Mouse (Mus musculus): ENCODE measurements around the gene Olfr403. TPM values are rescaled to one million over a fixed set of nuclear protein-coding genes. Genes with fewer than 3 reads are reported as not detected.
"Not testable (repeated sequence)": the region's sequence is repeated elsewhere in the genome, so short reads cannot be mapped to it uniquely, and the experiment has no call there.

Gene Olfr403
- not detected in 2 replicates for polyA plus RNA-seq (2014; fragmentation: Nextera tagmentation; extraction: Ambion mirVana)

GRCm38 (mm10) chr11:74185949-74186348 lies at the start of gene Olfr403:
Olfr403 (plus strand) TSS chr11:74186249.
- Histone ChIP-seq H3K27me3 (ENCODE audit: control insufficient read depth, insufficient read depth, low read length) (no peaks in the 10 kb centered on the region), H3K9ac (ENCODE audit: low read length) (no peak within 1 kb of the TSS), H3K27ac (replicated peaks in 1 of 2; ENCODE audit: control insufficient read depth in 1 of 2, insufficient read depth in 1 of 2, low read depth in 2 of 2, low read length in 2 of 2) (no peak within 1 kb of the TSS), H3K4me3 (ENCODE audit: control insufficient read depth in 1 of 2, insufficient read depth in 1 of 2, low read depth in 1 of 2, low read length in 2 of 2) (no peak within 1 kb of the TSS), H3K9me3 (ENCODE audit: control insufficient read depth, low read length) (peaks cover 7% of the 10 kb centered on the region; the same call in 1 of the 2 replicates), H3K4me1 (ENCODE audit: control insufficient read depth in 2 of 2, insufficient read depth in 2 of 2, low read length in 2 of 2) (no peaks in the 10 kb centered on the region), H3K36me3 (ENCODE audit: control insufficient read depth, insufficient read depth, low read length) (no peaks in the 10 kb centered on the region), H3K4me2 (ENCODE audit: low read length) (no peak within 1 kb of the TSS)
- ATAC-seq (ENCODE audit: insufficient number of reproducible peaks, insufficient read depth, low FRiP score, low read depth) = no peak

GRCm38 (mm10) chr11:74140001-74140400 lies 46.0 kb upstream of the Olfr403 start:
- not testable (repeated sequence) for ATAC-seq (ENCODE audit: insufficient number of reproducible peaks, insufficient read depth, low FRiP score, low read depth); H3K4me2 ChIP-seq (ENCODE audit: low read length); H3K36me3 ChIP-seq (ENCODE audit: control insufficient read depth, insufficient read depth, low read length); H3K27me3 ChIP-seq (ENCODE audit: control insufficient read depth, insufficient read depth, low read length); H3K4me1 ChIP-seq (ENCODE audit: control insufficient read depth in 2 of 2, insufficient read depth in 2 of 2, low read length in 2 of 2); H3K27ac ChIP-seq (replicated peaks in 1 of 2; ENCODE audit: control insufficient read depth in 1 of 2, insufficient read depth in 1 of 2, low read depth in 2 of 2, low read length in 2 of 2); H3K9ac ChIP-seq (ENCODE audit: low read length); H3K4me3 ChIP-seq (ENCODE audit: control insufficient read depth in 1 of 2, insufficient read depth in 1 of 2, low read depth in 1 of 2, low read length in 2 of 2)
- WGBS = 36% methylated on average over 1 of the region's 1 CpGs
- peaks cover 52% of the 10 kb centered on the region for H3K9me3 ChIP-seq (ENCODE audit: control insufficient read depth, low read length)

GRCm38 (mm10) chr11:74145866-74146265 lies 40.2 kb upstream of the Olfr403 start:
- ATAC-seq (ENCODE audit: insufficient number of reproducible peaks, insufficient read depth, low FRiP score, low read depth) = no peak
- H3K36me3 ChIP-seq (ENCODE audit: control insufficient read depth, insufficient read depth, low read length) = no peaks in the 10 kb centered on the region
- H3K4me1 ChIP-seq (ENCODE audit: control insufficient read depth in 2 of 2, insufficient read depth in 2 of 2, low read length in 2 of 2) = no peaks in the 10 kb centered on the region
- no peak overlapping the region for H3K4me2 ChIP-seq (ENCODE audit: low read length)
- no peak overlapping the region for H3K4me3 ChIP-seq (ENCODE audit: control insufficient read depth in 1 of 2, insufficient read depth in 1 of 2, low read depth in 1 of 2, low read length in 2 of 2)
- no peak overlapping the region for H3K27ac ChIP-seq (replicated peaks in 1 of 2; ENCODE audit: control insufficient read depth in 1 of 2, insufficient read depth in 1 of 2, low read depth in 2 of 2, low read length in 2 of 2)
- peaks cover 31% of the 10 kb centered on the region for H3K9me3 ChIP-seq (ENCODE audit: control insufficient read depth, low read length)
- no peak overlapping the region for H3K9ac ChIP-seq (ENCODE audit: low read length)
- H3K27me3 ChIP-seq (ENCODE audit: control insufficient read depth, insufficient read depth, low read length) = no peaks in the 10 kb centered on the region

GRCm38 (mm10) chr11:74153229-74153628 lies 32.8 kb upstream of the Olfr403 start, which contains the start of gene Olfr402:
Olfr402 (plus strand) TSS chr11:74153529.
- Histone ChIP-seq H3K4me3 (ENCODE audit: control insufficient read depth in 1 of 2, insufficient read depth in 1 of 2, low read depth in 1 of 2, low read length in 2 of 2) (no peak within 1 kb of the TSS), H3K27ac (replicated peaks in 1 of 2; ENCODE audit: control insufficient read depth in 1 of 2, insufficient read depth in 1 of 2, low read depth in 2 of 2, low read length in 2 of 2) (no peak within 1 kb of the TSS), H3K27me3 (ENCODE audit: control insufficient read depth, insufficient read depth, low read length) (no peaks in the 10 kb centered on the region), H3K4me1 (ENCODE audit: control insufficient read depth in 2 of 2, insufficient read depth in 2 of 2, low read length in 2 of 2) (no peaks in the 10 kb centered on the region), H3K9me3 (ENCODE audit: control insufficient read depth, low read length) (peaks cover 11% of the 10 kb centered on the region), H3K4me2 (ENCODE audit: low read length) (no peak within 1 kb of the TSS), H3K36me3 (ENCODE audit: control insufficient read depth, insufficient read depth, low read length) (no peaks in the 10 kb centered on the region), H3K9ac (ENCODE audit: low read length) (no peak within 1 kb of the TSS)
- no peak for ATAC-seq (ENCODE audit: insufficient number of reproducible peaks, insufficient read depth, low FRiP score, low read depth)
- 56% methylated on average over 3 of the region's 3 CpGs for WGBS

GRCm38 (mm10) chr11:74168771-74169170 lies 17.3 kb upstream of the Olfr403 start:
- Histone ChIP-seq H3K36me3 (ENCODE audit: control insufficient read depth, insufficient read depth, low read length) (no peaks in the 10 kb centered on the region), H3K27me3 (ENCODE audit: control insufficient read depth, insufficient read depth, low read length) (no peaks in the 10 kb centered on the region), H3K4me2 (ENCODE audit: low read length) (no peak overlapping the region), H3K4me1 (ENCODE audit: control insufficient read depth in 2 of 2, insufficient read depth in 2 of 2, low read length in 2 of 2) (no peaks in the 10 kb centered on the region), H3K9ac (ENCODE audit: low read length) (no peak overlapping the region), H3K4me3 (ENCODE audit: control insufficient read depth in 1 of 2, insufficient read depth in 1 of 2, low read depth in 1 of 2, low read length in 2 of 2) (no peak overlapping the region), H3K27ac (replicated peaks in 1 of 2; ENCODE audit: control insufficient read depth in 1 of 2, insufficient read depth in 1 of 2, low read depth in 2 of 2, low read length in 2 of 2) (no peak overlapping the region), H3K9me3 (ENCODE audit: control insufficient read depth, low read length) (no peaks in the 10 kb centered on the region)
- no peak for ATAC-seq (ENCODE audit: insufficient number of reproducible peaks, insufficient read depth, low FRiP score, low read depth)

- Histone ChIP-seq H3K9me3 (ENCODE audit: control insufficient read depth, low read length) (peaks cover 7% of the 10 kb centered on the region; the same call in 1 of the 2 replicates), H3K27ac (replicated peaks in 1 of 2; ENCODE audit: control insufficient read depth in 1 of 2, insufficient read depth in 1 of 2, low read depth in 2 of 2, low read length in 2 of 2) (no peak overlapping the region), H3K4me3 (ENCODE audit: control insufficient read depth in 1 of 2, insufficient read depth in 1 of 2, low read depth in 1 of 2, low read length in 2 of 2) (no peak overlapping the region), H3K27me3 (ENCODE audit: control insufficient read depth, insufficient read depth, low read length) (no peaks in the 10 kb centered on the region), H3K4me2 (ENCODE audit: low read length) (no peak overlapping the region), H3K9ac (ENCODE audit: low read length) (no peak overlapping the region), H3K4me1 (ENCODE audit: control insufficient read depth in 2 of 2, insufficient read depth in 2 of 2, low read length in 2 of 2) (no peaks in the 10 kb centered on the region), H3K36me3 (ENCODE audit: control insufficient read depth, insufficient read depth, low read length) (no peaks in the 10 kb centered on the region)
- ATAC-seq (ENCODE audit: insufficient number of reproducible peaks, insufficient read depth, low FRiP score, low read depth) = no peak
- WGBS = 67% methylated on average over 4 of the region's 4 CpGs
These were observed 2.9 kb upstream of the Olfr403 start for GRCm38 (mm10) chr11:74183168-74183567.

GRCm38 (mm10) chr11:74183745-74184144 lies 2.3 kb upstream of the Olfr403 start:
- no peak for ATAC-seq (ENCODE audit: insufficient number of reproducible peaks, insufficient read depth, low FRiP score, low read depth)
- WGBS = 60% methylated on average over 4 of the region's 4 CpGs
- Histone ChIP-seq H3K4me2 (ENCODE audit: low read length) (no peak overlapping the region), H3K4me1 (ENCODE audit: control insufficient read depth in 2 of 2, insufficient read depth in 2 of 2, low read length in 2 of 2) (no peaks in the 10 kb centered on the region), H3K4me3 (ENCODE audit: control insufficient read depth in 1 of 2, insufficient read depth in 1 of 2, low read depth in 1 of 2, low read length in 2 of 2) (no peak overlapping the region), H3K36me3 (ENCODE audit: control insufficient read depth, insufficient read depth, low read length) (no peaks in the 10 kb centered on the region), H3K27ac (replicated peaks in 1 of 2; ENCODE audit: control insufficient read depth in 1 of 2, insufficient read depth in 1 of 2, low read depth in 2 of 2, low read length in 2 of 2) (no peak overlapping the region), H3K9me3 (ENCODE audit: control insufficient read depth, low read length) (peaks cover 7% of the 10 kb centered on the region; the same call in 1 of the 2 replicates), H3K27me3 (ENCODE audit: control insufficient read depth, insufficient read depth, low read length) (no peaks in the 10 kb centered on the region), H3K9ac (ENCODE audit: low read length) (no peak overlapping the region)

- no peak within 1 kb of the TSS for H3K4me2 ChIP-seq (ENCODE audit: low read length)
- no peak within 1 kb of the TSS for H3K9ac ChIP-seq (ENCODE audit: low read length)
- ATAC-seq (ENCODE audit: insufficient number of reproducible peaks, insufficient read depth, low FRiP score, low read depth) = no peak
- no peak within 1 kb of the TSS for H3K27ac ChIP-seq (replicated peaks in 1 of 2; ENCODE audit: control insufficient read depth in 1 of 2, insufficient read depth in 1 of 2, low read depth in 2 of 2, low read length in 2 of 2)
- H3K4me3 ChIP-seq (ENCODE audit: control insufficient read depth in 1 of 2, insufficient read depth in 1 of 2, low read depth in 1 of 2, low read length in 2 of 2) = no peak within 1 kb of the TSS
- no peaks in the 10 kb centered on the region for H3K4me1 ChIP-seq (ENCODE audit: control insufficient read depth in 2 of 2, insufficient read depth in 2 of 2, low read length in 2 of 2)
- 43% methylated on average over 1 of the region's 1 CpGs for WGBS
- 0 out of 2 replicates have a peak, but pooled peaks cover 3% of the 10 kb centered on the region for H3K9me3 ChIP-seq (ENCODE audit: control insufficient read depth, low read length)
- H3K27me3 ChIP-seq (ENCODE audit: control insufficient read depth, insufficient read depth, low read length) = no peaks in the 10 kb centered on the region
- H3K36me3 ChIP-seq (ENCODE audit: control insufficient read depth, insufficient read depth, low read length) = no peaks in the 10 kb centered on the region
These were observed 25.2 kb downstream of the Olfr403 start, which contains the start of gene Olfr43 for GRCm38 (mm10) chr11:74211279-74211678. Olfr43 (minus strand) TSS chr11:74211379.
